Mouse (Mus musculus): ENCODE results near the gene Ak2.

DNA sequence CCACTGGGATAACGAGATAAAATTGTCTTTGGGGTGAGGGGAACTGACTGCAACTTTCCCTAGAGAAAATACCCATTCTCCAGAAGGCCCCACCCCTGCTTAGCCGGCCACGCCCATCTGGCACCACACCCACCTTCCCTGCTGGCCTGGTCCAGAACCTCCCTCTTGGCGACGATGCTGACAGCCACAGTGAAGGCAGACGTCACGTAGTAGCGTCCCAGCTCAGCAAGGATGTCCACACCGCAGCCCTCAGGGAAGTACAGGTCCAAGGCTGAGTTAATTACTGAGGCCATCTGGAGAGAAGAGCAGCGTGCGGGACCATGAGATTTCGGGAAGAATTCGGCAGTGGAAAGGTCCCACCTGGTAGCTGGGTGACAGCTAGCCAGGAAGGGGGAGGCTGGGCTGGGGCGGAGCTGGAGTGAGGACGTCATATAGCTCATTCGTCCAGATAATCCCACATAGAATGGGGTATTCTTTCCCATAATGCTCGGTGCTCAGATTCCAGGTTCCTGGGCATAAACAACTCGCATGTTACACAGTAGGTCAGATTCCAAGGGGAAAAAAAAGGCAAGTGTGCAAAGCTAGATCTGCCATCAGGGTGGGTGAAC, 44.3 kb upstream of the Ak2 start:
- no peak for TF ChIP-seq GATA1 (IDR thresholded peaks at IDR 0.05; ENCODE audit: borderline replicate concordance, low read length)
- no peak for TF ChIP-seq FLI1 (IDR thresholded peaks at IDR 0.05; ENCODE audit: low read length)
